Mouse (Mus musculus): ENCODE results near the gene Zbtb44.
"Not testable (repeated sequence)": the region's sequence is repeated elsewhere in the genome, so short reads cannot be mapped to it uniquely, and the experiment has no call there.

Gene Zbtb44

GRCm38 (mm10) chr9:31030532-31031413 is at the start of gene Zbtb44:
TSS of gene Zbtb44 (plus strand) at chr9:31030644.
- peak in 1 of 2 experiments; percentile 67 for DNase-seq (ENCODE audit: low read depth in 1 of 2, low spot score in 2 of 2)

GRCm38 (mm10) chr9:30985782-30986181 is 44.7 kb upstream of the Zbtb44 start:
- DNase-seq (ENCODE audit: low read depth in 1 of 2, low spot score in 2 of 2): no peak

GRCm38 (mm10) chr9:30993106-30993505 is 37.3 kb upstream of the Zbtb44 start:
- no peak for DNase-seq (ENCODE audit: low read depth in 1 of 2, low spot score in 2 of 2)

GRCm38 (mm10) chr9:30996590-30997562 is 33.6 kb upstream of the Zbtb44 start:
- DNase-seq (ENCODE audit: low read depth in 1 of 2, low spot score in 2 of 2): no peak

- DNase-seq (ENCODE audit: low read depth in 1 of 2, low spot score in 2 of 2): no peak
Measured at GRCm38 (mm10) chr9:31000641-31001040, 29.8 kb upstream of the Zbtb44 start.

GRCm38 (mm10) chr9:31002528-31002927 is 27.9 kb upstream of the Zbtb44 start:
- no peak for DNase-seq (ENCODE audit: low read depth in 1 of 2, low spot score in 2 of 2)

GRCm38 (mm10) chr9:31009334-31009733 is 21.1 kb upstream of the Zbtb44 start:
- no peak for DNase-seq (ENCODE audit: low read depth in 1 of 2, low spot score in 2 of 2)

GRCm38 (mm10) chr9:31010040-31010439 is 20.4 kb upstream of the Zbtb44 start:
- no peak for DNase-seq (ENCODE audit: low read depth in 1 of 2, low spot score in 2 of 2)

GRCm38 (mm10) chr9:31010749-31011148 is 19.7 kb upstream of the Zbtb44 start:
- no peak for DNase-seq (ENCODE audit: low read depth in 1 of 2, low spot score in 2 of 2)

- no peak for DNase-seq (ENCODE audit: low read depth in 1 of 2, low spot score in 2 of 2)
Measured at GRCm38 (mm10) chr9:31011533-31011932, 18.9 kb upstream of the Zbtb44 start.

GRCm38 (mm10) chr9:31012674-31013073 is 17.8 kb upstream of the Zbtb44 start:
- DNase-seq (ENCODE audit: low read depth in 1 of 2, low spot score in 2 of 2): no peak

- no peak for DNase-seq (ENCODE audit: low read depth in 1 of 2, low spot score in 2 of 2)
Measured at GRCm38 (mm10) chr9:31013415-31013814, 17.0 kb upstream of the Zbtb44 start.

GRCm38 (mm10) chr9:31017616-31018015 is 12.8 kb upstream of the Zbtb44 start:
- DNase-seq (ENCODE audit: low read depth in 1 of 2, low spot score in 2 of 2): no peak

GRCm38 (mm10) chr9:31018158-31018557 is 12.3 kb upstream of the Zbtb44 start:
- no peak for DNase-seq (ENCODE audit: low read depth in 1 of 2, low spot score in 2 of 2)

GRCm38 (mm10) chr9:31018705-31019104 is 11.7 kb upstream of the Zbtb44 start:
- DNase-seq (ENCODE audit: low read depth in 1 of 2, low spot score in 2 of 2): no peak

- no peak for DNase-seq (ENCODE audit: low read depth in 1 of 2, low spot score in 2 of 2)
Measured at GRCm38 (mm10) chr9:31028251-31028650, 2.2 kb upstream of the Zbtb44 start.

- DNase-seq (ENCODE audit: low read depth in 1 of 2, low spot score in 2 of 2): peak; percentile 85 to 91
Measured at GRCm38 (mm10) chr9:31029751-31030511, 513 bp upstream of the Zbtb44 start.

GRCm38 (mm10) chr9:31031414-31031843 is 985 bp downstream of the Zbtb44 start:
- DNase-seq (ENCODE audit: low read depth in 1 of 2, low spot score in 2 of 2): no peak

- no peak for DNase-seq (ENCODE audit: low read depth in 1 of 2, low spot score in 2 of 2)
Measured at GRCm38 (mm10) chr9:31032546-31032945, 2.1 kb downstream of the Zbtb44 start.

GRCm38 (mm10) chr9:31050208-31050607 is 19.8 kb downstream of the Zbtb44 start:
- DNase-seq (ENCODE audit: low read depth in 1 of 2, low spot score in 2 of 2): no peak

- not testable (repeated sequence) for DNase-seq (ENCODE audit: low read depth in 1 of 2, low spot score in 2 of 2)
Measured at GRCm38 (mm10) chr9:31051509-31051908, 21.1 kb downstream of the Zbtb44 start.

All from monocyte, adult 2 months (primary cell).